Mouse (Mus musculus) intestine, postnatal 0 days (tissue): ENCODE results near the gene Hectd2. TPM values are rescaled to one million over a fixed set of nuclear protein-coding genes. Genes with fewer than 3 reads are reported as not detected.
A peak's percentile ranks its signal among the peaks of the same experiment; 100 is the strongest.

Experiments used
- ATAC-seq: fragments of 200-750 bp; cut with Nextera tagmentation; 2 replicates; pipeline ENCODE4 v1.8.0; 2017; ENCODE audit warnings: mild to moderate bottlenecking, moderate TSS enrichment, moderate library complexity
- H3K27ac ChIP-seq: fragments of 300-500 bp; sonication (generic); 2 replicates; pipeline ENCODE4 v1.5.1; 2014; ENCODE audit warnings: mild to moderate bottlenecking, low read depth, low read length, moderate library complexity
- H3K27me3 ChIP-seq: fragments of 300-500 bp; sonication (generic); replicated peaks from 2 replicates; pipeline ENCODE4 v1.6.1; 2014; ENCODE audit warnings: low read length, mixed read lengths; ENCODE audit not compliant: control insufficient read depth, insufficient read depth
- H3K36me3 ChIP-seq: fragments of 300-500 bp; sonication (generic); 2 replicates; pipeline ENCODE4 v1.6.1; 2014; ENCODE audit warnings: mild to moderate bottlenecking, moderate library complexity; ENCODE audit not compliant: control insufficient read depth, insufficient read depth
- H3K4me1 ChIP-seq: fragments of 300-500 bp; sonication (generic); replicated peaks from 2 replicates; pipeline ENCODE4 v1.6.1; 2014; ENCODE audit warnings: antibody characterized with exemption, low read length, mixed read lengths; ENCODE audit not compliant: control insufficient read depth, insufficient read depth
- H3K4me2 ChIP-seq: fragments of 300-500 bp; sonication (generic); replicated peaks from 2 replicates; pipeline ENCODE4 v1.6.1; 2014; ENCODE audit warnings: low read depth, mild to moderate bottlenecking, moderate library complexity
- H3K4me3 ChIP-seq: fragments of 300-500 bp; sonication (generic); 2 replicates; pipeline ENCODE4 v1.5.1; 2014; ENCODE audit warnings: low read depth, low read length
- H3K9ac ChIP-seq: fragments of 300-500 bp; sonication (generic); 2 replicates; pipeline ENCODE4 v1.6.1; 2014; ENCODE audit warnings: mild to moderate bottlenecking, low read depth, low read length
- H3K9me3 ChIP-seq: fragments of 300-500 bp; sonication (generic); 2 replicates; pipeline ENCODE4 v1.6.1; 2016; ENCODE audit warnings: mixed run types; ENCODE audit not compliant: control insufficient read depth
- CTCF ChIP-seq: sonication (generic); IDR thresholded peaks from 2 replicates; pipeline ENCODE4 v1.5.1; 2016; ENCODE audit warnings: low read depth, mild to moderate bottlenecking, control low read depth, antibody characterized with exemption, moderate library complexity
- WGBS: fragments of 180-500 bp; shearing (Covaris S2); extraction: QIAGEN DNeasy Blood & Tissue Kit; methylation state at CpG from one replicate; pipeline ENCODE4 v1.1.7; 2014; 5-methylcytosine and 5-hydroxymethylcytosine counted together
- polyA plus RNA-seq: library from polyadenylated mRNA; unstranded; fragments of >200 nt; fragmentation: Nextera tagmentation; extraction: Ambion mirVana; gene quantifications from 2 replicates; pipeline ENCODE4 v1.2.1, GENCODE M21; 2015

Gene Hectd2
- polyA plus RNA-seq, 1 experiment from 2014 or later: 1.0 TPM

DNA sequence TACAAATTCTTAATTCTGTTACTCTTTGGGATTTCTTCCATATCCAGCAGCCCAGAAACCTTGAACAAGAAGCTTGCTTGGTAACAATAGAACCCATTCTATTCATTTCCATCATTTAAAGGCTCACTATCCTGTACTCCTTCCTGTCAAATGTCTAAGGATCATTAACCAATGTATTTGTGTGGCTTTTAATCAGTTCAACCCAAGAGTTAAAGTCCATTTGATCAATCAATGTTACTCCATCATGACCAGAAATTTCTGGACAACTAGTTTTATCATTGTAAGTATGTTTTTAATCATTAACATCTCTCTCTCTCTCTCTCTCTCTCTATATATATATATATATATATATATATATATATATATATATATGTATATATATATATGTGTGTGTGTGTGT, 29.4 kb upstream of the Hectd2 start:
- Histone ChIP-seq H3K4me3 (no peak overlapping the region), H3K4me2 (no peak overlapping the region), H3K9me3 (no peaks in the 10 kb centered on the region), H3K27ac (no peak overlapping the region), H3K36me3 (no peaks in the 10 kb centered on the region), H3K4me1 (no peaks in the 10 kb centered on the region), H3K27me3 (no peaks in the 10 kb centered on the region), H3K9ac (no peak overlapping the region)
- no peak for TF ChIP-seq CTCF
- ATAC-seq: no peak

DNA sequence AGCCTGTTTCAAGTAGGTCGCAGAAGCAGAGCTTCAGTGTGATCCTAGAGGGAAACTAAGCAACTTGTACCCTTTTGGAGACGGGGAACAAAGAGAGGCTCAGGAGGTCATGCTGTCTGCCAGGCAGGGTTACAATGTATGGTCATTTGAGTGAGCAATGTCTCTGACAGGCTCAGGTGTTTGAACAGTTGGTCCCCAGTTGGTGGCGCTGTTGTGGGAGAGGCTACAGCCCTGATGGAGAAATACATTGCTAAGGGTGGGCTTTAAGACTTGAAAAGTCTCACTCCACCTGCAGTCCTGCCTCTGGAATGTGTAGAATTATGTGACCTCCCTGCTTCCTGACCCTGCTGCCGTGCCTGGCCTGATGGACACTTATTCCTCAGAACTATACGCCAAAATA, 21.4 kb upstream of the Hectd2 start:
- no peak for ATAC-seq
- no peaks in the 10 kb centered on the region for H3K9me3 ChIP-seq
- no peak overlapping the region for H3K4me3 ChIP-seq
- no peak overlapping the region for H3K27ac ChIP-seq
- H3K4me2 ChIP-seq: no peak overlapping the region
- TF ChIP-seq CTCF: peak; percentile 43
- H3K9ac ChIP-seq: no peak overlapping the region
- 75% methylated on average over 5 of the region's 5 CpGs for WGBS
- no peaks in the 10 kb centered on the region for H3K36me3 ChIP-seq
- no peaks in the 10 kb centered on the region for H3K4me1 ChIP-seq
- H3K27me3 ChIP-seq: no peaks in the 10 kb centered on the region; the same call in 1 of the 2 replicates

DNA sequence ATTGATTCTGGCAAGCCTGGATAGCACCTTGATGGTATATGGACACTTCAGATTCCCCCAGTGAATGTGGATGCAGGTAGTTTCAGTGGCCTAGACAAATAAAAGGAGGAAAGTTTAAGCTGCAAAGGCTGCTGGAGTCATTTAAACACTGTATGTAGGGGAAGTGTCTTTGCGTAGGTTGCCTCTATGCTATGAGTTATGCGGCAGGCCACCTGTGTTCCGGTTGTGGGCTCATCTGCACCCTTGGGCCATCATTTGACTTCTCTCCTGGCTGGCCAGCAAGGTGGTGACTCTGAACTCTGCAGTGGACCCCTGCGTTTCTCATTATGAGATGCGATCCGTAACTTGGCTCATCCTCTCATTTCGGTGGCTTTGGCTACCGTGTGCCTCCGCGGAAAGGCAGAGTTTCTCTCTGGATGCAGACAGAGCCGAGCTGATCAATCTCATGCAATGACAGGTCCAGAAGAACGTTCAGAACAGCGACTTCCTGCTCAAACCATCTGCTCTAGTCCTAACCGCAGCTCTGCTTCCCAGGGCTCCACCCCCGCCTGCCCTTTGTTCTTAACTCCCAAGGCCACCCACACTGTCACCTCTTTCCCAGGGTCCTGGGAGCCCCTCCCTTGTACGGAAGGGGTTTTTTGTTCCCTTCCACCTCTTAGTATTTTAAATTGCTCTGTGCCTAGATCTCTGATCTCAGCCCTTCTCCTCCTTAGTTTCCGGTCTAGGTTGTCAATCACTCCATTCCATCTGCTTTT, 20.3 kb upstream of the Hectd2 start:
- Histone ChIP-seq H3K36me3 (no peaks in the 10 kb centered on the region), H3K4me3 (no peak overlapping the region), H3K9me3 (no peaks in the 10 kb centered on the region), H3K27ac (no peak overlapping the region), H3K4me1 (no peaks in the 10 kb centered on the region), H3K9ac (no peak overlapping the region), H3K27me3 (no peaks in the 10 kb centered on the region; the same call in 1 of the 2 replicates), H3K4me2 (peak overlapping the region; percentile 32)
- ATAC-seq: no peak
- no peak for TF ChIP-seq CTCF
- WGBS: 47% methylated on average over 17 of the region's 17 CpGs

DNA sequence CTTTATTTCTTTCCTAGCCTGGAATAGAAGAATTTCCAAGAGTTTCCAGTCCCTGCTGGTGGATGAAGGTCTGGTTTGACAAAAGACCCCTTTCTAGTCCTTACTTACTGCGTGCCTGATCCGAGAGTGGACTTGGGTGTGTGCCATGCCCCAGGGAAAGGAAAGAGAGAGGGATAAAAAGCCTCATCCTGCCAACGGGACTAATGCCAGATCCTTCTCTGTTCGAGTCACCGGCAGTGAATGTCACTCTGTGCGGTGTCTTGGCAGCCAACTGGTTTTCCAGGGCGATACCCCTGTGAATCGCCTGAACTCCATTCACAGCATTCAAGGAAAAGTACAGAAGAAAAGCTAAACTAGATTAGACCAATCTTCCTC, 19.7 kb upstream of the Hectd2 start:
- no peak for TF ChIP-seq CTCF
- Histone ChIP-seq H3K9ac (no peak overlapping the region), H3K4me2 (peak overlapping the region; percentile 32), H3K9me3 (no peaks in the 10 kb centered on the region), H3K36me3 (no peaks in the 10 kb centered on the region), H3K27ac (no peak overlapping the region), H3K4me1 (no peaks in the 10 kb centered on the region), H3K4me3 (no peak overlapping the region), H3K27me3 (no peaks in the 10 kb centered on the region; the same call in 1 of the 2 replicates)
- no peak for ATAC-seq
- WGBS: 45% methylated on average over 8 of the region's 8 CpGs

DNA sequence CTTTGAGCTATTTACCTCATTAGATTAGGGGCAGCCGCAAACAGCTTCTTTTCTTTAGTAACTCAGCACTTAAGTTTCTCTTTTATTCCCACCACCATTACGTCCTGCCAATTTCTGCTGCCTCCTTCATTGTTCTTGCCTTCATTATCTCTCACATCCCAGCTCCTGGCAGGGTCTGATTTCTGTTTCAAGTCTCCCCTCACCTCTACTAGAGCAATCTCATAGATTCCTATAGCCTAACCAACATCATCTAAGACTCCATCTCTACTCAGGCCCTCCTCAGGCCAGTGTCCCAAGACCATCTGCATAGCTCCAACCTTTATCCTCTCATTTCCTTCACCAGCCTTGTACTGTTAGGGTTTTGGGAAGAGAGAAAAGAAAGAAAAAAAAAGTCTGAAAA, 19.3 kb upstream of the Hectd2 start:
- Histone ChIP-seq H3K27me3 (no peaks in the 10 kb centered on the region; the same call in 1 of the 2 replicates), H3K9me3 (no peaks in the 10 kb centered on the region), H3K9ac (no peak overlapping the region), H3K4me1 (no peaks in the 10 kb centered on the region), H3K36me3 (no peaks in the 10 kb centered on the region), H3K4me2 (no peak overlapping the region), H3K27ac (no peak overlapping the region), H3K4me3 (no peak overlapping the region)
- TF ChIP-seq CTCF: no peak
- ATAC-seq: no peak
- 58% methylated on average over 2 of the region's 2 CpGs for WGBS

DNA sequence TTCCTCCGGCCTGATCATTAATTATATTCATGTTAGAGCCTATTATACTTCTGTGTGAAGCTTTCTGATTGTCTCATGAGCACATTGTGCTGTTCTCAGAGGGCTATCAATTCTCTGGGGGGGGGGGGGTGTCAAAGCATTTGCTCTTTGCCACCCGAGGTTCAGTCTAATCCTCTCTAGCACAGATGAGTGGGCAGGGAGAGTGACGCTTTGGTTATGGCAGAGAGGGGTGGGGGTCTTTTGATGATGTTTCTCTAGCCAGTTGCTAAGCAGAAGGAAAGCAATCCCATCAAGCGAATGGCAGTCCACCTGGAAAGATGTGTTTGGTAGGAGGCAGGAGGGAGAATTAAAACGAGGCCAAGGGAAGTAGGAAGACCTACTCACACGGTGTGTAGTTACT, 18.6 kb upstream of the Hectd2 start:
- no peak overlapping the region for H3K9ac ChIP-seq
- TF ChIP-seq CTCF: no peak
- H3K9me3 ChIP-seq: no peaks in the 10 kb centered on the region
- no peaks in the 10 kb centered on the region for H3K36me3 ChIP-seq
- H3K4me2 ChIP-seq: no peak overlapping the region
- no peak overlapping the region for H3K4me3 ChIP-seq
- WGBS: 49% methylated on average over 6 of the region's 6 CpGs
- H3K4me1 ChIP-seq: no peaks in the 10 kb centered on the region
- H3K27ac ChIP-seq: no peak overlapping the region
- no peak for ATAC-seq
- H3K27me3 ChIP-seq: no peaks in the 10 kb centered on the region; the same call in 1 of the 2 replicates
